Mouse (Mus musculus): ENCODE results near the gene Vars2.

The Vars2 gene

DNA sequence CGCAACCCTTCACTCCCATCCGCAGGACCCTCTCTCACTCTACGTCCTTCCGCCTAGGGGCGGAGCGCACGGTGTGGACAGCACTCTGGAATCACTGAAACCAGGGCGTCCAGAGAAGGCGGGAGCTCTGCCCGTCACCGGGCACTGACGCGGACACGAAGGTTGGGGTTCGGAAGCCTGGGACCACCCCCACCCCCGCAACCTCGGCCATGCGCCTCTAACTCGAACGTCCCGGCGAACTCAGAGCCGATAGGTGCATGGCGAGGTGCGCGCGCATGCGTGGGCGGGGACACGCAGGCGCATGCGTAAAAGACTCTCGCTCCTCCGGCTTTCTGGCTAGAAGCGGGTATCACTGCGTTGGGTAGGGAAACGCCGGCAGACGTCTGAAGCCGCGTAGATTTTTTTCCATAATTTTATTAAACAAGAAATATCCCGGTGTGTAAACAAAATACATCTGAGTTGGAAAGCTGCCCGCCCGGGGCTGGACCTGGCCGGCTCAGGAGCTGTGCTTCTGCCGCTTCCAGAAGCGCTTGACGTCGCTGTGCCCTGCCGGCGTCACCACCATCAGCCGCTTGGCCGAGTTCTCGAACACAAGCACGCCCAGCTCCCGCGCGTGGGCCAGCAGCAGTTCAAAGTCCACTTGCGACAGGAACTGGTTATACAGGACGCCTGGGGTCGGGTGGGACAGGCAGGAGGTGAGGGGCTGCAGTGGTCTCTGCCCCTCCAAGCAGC is at the start of gene Vars2:
Vars2 (minus strand) TSS at position 259 of the 732 bp plus-strand sequence.
- peak; percentile 96 for DNase-seq (ENCODE audit: low spot score)

- no peak for DNase-seq (ENCODE audit: low spot score)
Measured at GRCm38 (mm10) chr17:35717080-35717479, 49.7 kb upstream of the Vars2 start.

GRCm38 (mm10) chr17:35716114-35716513 is 48.7 kb upstream of the Vars2 start:
- no peak for DNase-seq (ENCODE audit: low spot score)

- no peak for DNase-seq (ENCODE audit: low spot score)
Measured at GRCm38 (mm10) chr17:35710705-35711347, 43.4 kb upstream of the Vars2 start.

GRCm38 (mm10) chr17:35708611-35709010 is 41.2 kb upstream of the Vars2 start:
- no peak for DNase-seq (ENCODE audit: low spot score)

DNA sequence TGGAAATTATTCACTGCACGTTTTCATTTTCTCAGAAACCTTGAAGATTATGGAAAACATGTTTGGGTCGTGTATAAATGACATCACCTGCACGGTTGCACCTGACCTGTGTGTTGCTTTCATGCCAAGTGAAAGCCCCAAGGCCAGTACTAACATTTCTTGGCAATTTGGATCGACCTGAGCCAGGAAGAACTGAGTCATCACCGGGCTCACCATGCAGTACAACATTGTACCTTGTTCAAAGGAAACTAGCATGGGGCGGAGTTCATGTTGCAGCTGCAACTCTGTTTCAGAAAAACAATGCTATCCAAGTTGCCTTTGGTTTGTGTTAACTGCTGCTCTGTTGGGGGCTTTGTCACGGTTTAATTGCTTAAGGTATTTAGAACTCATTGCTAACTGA is 40.5 kb upstream of the Vars2 start:
- no peak for DNase-seq (ENCODE audit: low spot score)

DNA sequence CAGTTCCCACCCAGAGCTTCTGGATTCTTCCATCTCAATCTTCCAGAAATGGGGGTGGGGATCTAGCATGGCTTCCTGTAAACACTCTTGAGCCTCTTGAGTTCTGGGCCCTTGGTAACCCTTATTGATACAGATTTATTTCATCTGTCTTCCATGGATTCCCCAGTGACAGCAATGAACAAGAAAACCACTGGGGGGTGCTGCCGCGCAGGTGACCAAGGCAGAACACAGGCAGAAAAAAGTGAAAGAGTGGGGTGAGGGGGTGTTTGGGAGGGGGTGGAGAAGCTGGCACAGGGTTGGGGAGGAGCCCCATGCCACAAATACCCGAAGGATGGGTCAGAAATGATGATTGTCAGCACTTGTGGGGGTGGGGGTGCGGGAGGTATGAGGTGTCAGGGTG is 38.4 kb upstream of the Vars2 start:
- no peak for DNase-seq (ENCODE audit: low spot score)

- DNase-seq (ENCODE audit: low spot score), result no peak
Measured at GRCm38 (mm10) chr17:35704621-35705464, 37.5 kb upstream of the Vars2 start, which contains the start of gene Ddr1. TSS of gene Ddr1 (minus strand) at chr17:35704621.

DNA sequence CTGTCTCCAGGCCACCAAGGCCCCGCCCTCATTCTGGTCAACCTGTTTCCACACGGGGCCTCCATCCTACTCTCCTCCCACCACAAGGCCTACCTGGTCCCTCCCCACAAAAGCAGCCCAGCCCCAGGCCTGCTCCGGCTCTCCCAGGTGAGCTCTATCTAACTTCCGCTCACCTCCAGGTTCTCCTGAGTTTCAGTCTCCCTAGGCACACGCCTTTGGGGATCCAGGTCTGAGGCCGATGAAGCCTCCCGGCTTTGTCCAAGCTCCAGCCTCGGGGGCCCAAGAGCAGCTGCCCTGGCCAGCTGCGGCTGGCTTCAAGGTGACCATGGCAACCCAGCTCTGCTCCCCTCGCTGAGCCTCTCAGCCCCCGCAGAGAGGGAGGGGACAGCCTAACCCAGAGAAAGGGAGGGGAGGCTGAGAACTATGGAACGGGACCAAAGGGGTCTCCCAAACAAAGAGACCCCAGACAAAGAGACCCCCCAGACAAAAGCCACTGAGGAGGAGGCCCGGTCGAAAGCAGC is 36.4 kb upstream of the Vars2 start:
- no peak for DNase-seq (ENCODE audit: low spot score)

DNA sequence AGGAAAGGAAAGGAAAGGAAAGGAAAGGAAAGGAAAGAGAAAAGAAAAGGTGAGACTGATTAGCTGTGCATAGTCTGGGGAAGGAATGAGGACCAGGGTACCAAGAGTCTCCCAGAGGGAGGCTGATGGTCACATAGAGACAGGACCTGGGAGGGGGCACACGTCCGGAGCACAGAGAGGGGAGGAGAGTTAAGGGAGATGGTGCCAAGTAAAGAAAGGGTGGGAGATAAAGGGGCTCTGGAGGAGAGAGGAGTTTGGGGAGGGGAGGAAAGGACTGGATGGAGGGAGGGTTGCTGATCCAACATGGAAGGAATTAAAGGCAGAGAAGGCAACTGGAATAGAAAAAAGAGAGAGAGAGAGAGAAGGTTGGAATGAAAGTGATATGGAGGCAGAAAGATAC is 35.7 kb upstream of the Vars2 start:
- no peak for DNase-seq (ENCODE audit: low spot score)

- no peak for DNase-seq (ENCODE audit: low spot score)
Measured at GRCm38 (mm10) chr17:35702605-35703004, 35.2 kb upstream of the Vars2 start.

DNA sequence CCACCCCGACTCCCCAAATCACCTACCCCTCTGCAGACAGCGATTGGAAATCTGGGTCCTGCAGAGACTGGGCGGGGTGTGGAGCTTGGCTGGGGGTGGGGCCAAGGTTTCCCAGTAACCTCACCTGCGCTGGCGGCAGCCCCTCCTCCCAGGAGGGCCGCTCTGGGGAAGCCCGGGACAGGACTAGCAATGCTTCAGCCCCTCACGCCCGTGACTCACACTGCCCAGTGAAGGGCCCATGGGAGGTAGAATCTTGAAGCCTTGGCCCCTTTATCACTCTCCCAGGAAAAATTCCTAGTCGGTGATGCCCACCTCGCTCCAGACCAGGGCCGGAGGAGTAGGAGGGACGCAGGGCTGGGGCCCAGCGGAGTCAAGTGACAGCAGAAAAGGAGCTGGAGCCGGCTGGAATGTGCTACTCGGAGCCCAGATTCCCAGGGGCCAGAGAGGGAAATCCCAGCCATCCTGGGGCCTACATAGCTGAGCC is 34.6 kb upstream of the Vars2 start:
- DNase-seq (ENCODE audit: low spot score), result no peak

GRCm38 (mm10) chr17:35701203-35701977 is 34.0 kb upstream of the Vars2 start:
- DNase-seq (ENCODE audit: low spot score), result no peak

- DNase-seq (ENCODE audit: low spot score), result peak; percentile 89
Measured at GRCm38 (mm10) chr17:35700371-35700961, 33.1 kb upstream of the Vars2 start.

DNA sequence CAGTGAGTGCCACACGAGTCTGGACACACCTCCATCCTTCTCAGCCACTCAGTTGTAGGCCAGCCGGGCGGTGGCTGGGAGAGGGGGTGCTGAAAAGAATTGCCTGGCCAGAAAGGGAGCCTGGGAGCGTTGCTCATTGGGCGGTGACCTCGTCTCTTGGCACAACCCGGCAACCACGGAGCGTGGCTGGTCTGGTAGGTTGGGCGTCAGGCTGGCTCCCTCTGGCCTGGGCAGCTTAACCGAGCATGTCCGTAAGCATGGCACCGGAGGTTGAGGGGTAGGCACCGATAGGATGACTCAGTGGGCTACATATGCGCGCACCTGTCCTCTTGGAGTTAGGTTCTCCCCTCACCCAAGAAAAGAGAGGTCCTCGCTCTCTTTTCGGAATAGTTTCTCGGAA is 32.5 kb upstream of the Vars2 start:
- DNase-seq (ENCODE audit: low spot score), result peak; percentile 64

- DNase-seq (ENCODE audit: low spot score), result no peak
Measured at GRCm38 (mm10) chr17:35698501-35698883, 31.1 kb upstream of the Vars2 start.

GRCm38 (mm10) chr17:35697759-35698500 is 30.5 kb upstream of the Vars2 start:
- DNase-seq (ENCODE audit: low spot score), result no peak

- DNase-seq (ENCODE audit: low spot score), result no peak
Measured at GRCm38 (mm10) chr17:35697429-35697758, 30.0 kb upstream of the Vars2 start.

DNA sequence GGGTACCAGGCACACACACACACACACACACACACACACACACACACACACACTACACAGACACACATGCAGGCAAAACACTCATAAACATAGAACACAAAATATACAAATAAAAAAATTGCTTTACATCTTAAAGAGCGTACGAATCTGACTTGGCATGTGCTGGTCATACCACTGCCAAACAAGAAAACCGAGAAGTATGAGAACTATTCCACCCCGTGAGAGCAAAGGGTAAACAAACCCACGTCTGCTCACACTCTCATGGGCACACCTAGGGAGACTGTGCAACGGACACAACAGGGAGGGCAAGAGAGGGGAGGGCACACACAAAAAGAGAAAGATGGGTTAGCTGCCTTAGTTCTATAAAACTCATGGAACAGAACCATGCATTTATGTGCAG is 29.3 kb upstream of the Vars2 start:
- no peak for DNase-seq (ENCODE audit: low spot score)

DNA sequence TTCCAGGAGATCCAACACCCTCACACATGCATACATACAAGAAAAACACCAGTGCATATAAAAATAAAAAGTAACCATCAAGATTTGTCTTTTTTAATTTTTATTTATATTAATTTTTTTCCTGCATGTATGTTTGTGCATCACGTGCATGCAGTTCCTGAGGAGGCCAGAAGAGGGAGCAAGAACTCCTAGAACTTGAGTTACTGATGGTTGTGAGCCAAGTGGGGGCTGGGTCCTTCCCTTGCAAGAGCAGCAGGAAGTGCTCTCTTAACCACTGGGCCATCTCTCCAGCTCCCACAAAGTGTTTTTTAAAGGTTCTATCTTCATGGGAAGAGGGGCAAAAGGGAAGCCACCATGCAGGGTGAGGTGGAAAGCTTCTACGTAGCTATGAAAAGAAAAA is 27.9 kb upstream of the Vars2 start:
- DNase-seq (ENCODE audit: low spot score), result no peak

- no peak for DNase-seq (ENCODE audit: low spot score)
Measured at GRCm38 (mm10) chr17:35693906-35694305, 26.5 kb upstream of the Vars2 start.

Data from ovary, postnatal 10 days (tissue).